Mouse (Mus musculus) urinary bladder, postnatal 10 days (tissue): ENCODE data around the gene Galnt13.
"Not testable (repeated sequence)": the region's sequence is repeated elsewhere in the genome, so short reads cannot be mapped to it uniquely, and the experiment has no call there.

Experiments
- DNase-seq: peaks from one replicate; pipeline ENCODE4 v3.0.0; 2022; ENCODE audit warnings: low spot score

Galnt13 gene

DNA sequence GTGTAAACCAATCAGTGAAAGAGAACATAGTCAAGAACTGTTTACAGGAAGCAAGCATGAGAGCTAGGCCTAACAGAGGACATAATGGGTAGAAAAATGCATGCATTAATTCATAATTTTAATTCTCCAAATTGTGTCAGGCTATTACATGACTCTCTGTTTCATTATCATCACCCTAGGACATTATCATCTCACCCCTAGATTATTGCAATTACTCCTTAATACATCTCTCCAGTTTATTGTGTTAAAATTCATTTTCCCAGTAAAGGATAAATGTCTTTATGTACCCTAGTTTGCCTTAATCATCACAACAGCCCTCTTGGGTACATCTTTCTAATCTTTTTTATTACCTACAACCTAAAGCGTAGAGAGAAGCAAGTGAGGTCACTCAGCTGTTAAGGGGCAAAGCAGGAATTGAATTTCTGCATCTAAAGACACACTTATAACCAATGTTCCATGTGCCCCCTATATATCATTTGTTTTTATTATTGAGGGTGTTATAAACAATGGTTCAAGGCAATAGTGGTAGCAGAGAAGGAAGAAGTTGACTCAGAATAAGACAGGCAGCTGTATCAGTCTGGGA is 479.1 kb downstream of the Galnt13 start:
- no peak for DNase-seq

DNA sequence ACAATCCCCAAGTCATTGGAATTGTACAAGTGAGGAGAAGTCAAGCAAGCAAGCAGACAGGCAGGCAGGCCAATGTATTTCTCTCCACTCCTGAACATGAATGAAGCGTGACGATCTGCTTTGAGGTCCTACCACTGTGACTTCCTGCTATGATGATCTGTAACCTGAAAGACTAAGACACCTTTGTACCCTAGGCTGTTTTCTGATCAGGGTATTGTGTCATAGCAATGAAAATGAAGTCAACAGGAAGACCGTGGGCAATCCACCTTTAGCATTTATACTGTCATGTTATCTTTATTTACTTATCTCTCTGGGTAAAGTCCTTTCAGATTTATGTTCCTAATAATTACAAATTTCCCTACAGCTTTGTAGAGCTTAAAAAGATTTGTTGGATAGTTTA is 500.3 kb downstream of the Galnt13 start:
- DNase-seq, result no peak

DNA sequence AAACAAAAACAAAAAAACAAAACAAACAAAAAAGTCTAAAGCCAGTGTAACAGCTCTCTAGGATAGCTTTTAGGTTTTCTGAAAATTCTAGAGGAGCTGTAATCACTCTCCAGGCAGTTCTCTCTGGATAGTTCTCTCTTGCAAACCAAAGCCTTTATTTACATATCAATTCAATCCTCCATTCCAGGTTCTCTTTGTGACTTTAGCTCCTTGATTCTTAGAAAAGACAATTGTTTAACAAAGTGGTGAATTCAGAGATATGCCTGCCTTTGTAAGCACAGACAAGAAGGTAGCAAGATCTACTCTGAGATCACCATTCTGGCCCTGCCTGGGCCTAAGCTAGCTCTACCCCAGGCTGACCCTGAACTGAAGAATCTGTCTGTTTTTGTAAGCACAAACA is 501.2 kb downstream of the Galnt13 start:
- no peak for DNase-seq

DNA sequence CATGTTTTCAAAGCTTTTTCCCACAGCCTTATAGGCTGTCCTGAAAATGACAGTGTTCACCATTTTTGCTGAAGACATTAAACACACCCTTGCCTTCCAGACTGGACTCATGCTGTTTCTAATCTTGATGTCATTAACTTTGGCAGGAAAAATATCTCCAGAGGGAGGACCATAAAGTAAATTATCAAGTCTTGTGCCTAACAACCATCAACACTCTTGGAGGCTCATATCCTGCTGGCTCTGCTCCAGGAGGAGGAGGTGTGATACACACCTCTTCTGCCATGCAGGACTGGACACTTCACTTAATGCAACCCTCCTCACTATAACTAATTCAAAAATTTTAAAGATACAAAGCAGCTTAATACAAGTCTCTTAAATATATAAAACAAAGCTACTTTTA is 502.0 kb downstream of the Galnt13 start:
- DNase-seq, result no peak

DNA sequence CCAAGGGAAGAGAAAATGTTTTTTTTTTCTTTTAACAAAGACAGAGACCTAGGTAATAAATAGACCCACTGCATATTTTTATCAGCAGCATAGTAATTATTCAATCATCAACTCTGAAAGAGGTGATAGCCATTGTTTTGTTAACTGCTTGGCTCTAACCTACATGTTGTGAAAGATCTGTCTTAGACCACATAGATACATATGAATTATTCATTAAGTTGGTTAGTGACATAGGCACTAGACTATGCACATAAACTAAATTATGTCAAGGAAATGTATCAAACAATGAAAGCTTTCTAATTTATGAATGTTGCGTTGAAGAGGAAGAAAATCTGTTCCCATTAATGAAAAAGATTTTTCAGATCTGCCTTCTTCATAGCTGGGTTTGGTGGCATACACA is 507.3 kb downstream of the Galnt13 start:
- DNase-seq, result no peak

DNA sequence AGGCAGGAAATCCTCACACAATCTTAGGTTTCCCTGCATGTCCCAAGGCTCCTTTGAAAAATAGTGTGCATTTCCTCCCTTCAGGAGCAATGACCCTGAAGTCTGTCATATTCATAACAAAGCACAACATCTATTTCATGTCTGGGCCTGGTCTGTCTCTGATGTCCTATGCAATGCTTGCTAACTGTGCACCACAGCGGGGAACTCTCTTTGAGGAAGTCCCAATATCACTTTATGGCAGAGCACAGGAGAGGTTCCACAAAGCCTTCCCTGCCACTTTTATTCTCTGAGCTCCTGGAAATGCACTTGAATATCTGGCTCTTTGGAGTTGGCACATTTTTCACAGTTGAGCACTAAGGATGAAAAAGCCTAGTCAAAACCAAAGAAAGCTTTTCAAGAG is 547.7 kb downstream of the Galnt13 start:
- no peak for DNase-seq

DNA sequence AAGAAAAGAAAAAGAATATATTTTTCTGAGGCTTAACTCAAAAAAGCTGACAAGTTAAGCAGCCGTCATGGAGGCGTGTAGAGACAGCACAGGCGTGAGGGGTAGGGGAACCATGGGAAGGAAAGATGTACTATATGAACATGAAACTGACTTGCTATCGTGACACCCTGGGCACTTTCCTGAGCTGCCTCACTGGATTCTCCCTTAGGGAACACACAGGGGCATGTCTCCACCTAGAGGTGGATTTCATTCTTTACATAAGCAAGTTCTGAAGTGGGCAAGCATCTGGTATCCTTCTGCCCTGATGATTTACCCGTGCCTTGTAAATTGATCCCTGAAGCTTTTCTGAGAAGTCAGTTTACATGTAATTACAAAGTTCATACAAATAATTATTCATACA is 586.4 kb downstream of the Galnt13 start:
- not testable (repeated sequence) for DNase-seq

DNA sequence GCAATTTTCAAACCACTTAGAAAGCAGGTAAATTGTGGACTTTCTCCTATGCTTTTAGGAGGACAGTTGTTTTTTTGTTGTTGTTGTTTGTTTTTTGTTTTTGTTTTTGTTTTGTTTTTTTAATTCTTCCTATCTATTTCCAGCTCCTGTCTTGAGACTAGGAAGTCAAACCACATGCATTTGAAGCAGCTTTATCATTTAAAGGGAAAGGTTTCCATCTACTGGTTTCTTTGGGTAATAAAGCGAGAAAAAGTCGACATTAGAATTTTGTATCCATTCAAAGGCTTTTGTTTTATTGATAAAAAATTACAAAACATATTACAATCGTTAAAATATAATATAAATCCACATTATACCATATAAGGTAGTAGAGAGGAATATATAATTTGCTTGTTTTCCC is 598.5 kb downstream of the Galnt13 start:
- no peak for DNase-seq

DNA sequence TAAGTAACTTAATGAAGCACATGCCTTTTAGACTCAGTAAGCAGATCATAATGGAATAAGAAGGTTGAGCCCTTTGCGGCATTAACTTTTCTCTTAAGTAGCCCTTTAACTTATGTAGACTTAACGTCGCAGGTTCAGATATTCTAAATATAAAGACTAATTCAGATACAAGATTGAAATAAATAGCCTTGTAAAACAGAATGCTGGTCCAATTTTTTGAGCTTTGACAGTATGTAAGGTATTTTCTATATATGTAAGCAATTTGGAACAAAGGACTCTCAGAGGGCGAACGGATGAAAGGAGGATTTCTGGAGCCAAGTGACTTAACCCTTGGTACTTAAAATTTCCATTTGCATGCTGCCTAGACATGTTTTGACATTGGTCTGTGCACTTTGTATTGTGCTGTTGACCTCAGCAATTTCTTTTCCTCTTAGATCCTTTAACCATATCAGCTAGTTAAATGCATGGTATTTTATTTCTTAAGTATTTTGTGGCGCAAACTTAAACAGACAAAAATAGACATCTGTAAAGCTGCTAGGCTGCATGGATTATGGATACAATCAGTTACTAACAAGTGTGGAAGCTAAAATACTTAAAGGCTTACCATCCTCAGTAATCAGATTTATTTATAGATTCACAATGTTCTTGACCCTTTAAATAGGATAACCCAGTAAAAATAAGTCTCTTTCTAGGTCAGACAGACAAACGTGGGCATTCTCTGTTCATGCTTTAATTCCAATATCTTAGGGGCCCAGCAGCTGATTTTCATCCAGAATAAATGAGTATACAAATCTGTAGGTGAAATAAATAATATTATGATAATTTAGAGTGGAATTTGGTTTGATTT is 629.6 kb downstream of the Galnt13 start:
- DNase-seq, result no peak

DNA sequence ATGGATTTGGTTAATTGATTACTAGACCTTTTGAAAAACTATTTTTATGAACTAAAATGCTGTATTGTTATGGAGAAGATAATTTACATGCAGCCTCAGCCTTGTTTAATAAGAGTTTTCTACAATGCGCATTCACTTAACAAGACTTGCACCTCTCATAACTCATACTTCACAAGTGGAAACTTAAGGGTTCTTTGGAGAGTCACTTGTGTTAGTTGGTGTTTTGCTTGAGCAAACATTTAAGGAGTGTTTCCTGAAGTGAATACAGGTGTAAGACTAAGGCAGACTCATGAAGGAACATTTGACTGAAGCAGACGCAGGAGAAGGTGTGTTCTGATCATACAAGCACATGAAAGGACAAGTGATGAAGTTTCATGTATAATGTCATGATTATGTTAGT is 649.5 kb downstream of the Galnt13 start:
- DNase-seq, result no peak

DNA sequence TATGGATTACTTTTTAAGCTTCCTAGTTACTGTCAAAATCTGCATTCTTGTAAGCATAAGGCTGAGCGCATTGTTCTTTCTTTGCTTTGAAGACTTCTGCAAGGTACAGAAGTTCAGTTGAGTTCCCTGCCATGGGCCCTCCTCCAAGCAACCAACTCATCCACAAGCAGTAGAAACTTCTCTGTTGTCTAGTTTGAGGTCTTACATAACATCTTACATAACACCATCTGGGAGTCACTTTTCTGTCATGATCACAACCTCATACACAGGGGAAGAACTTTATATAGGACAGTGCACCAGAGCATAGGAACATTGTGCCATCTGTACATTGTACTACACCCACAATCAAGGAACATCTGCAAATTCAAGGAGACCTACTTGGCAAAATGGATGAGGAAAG is 651.9 kb downstream of the Galnt13 start:
- no peak for DNase-seq

DNA sequence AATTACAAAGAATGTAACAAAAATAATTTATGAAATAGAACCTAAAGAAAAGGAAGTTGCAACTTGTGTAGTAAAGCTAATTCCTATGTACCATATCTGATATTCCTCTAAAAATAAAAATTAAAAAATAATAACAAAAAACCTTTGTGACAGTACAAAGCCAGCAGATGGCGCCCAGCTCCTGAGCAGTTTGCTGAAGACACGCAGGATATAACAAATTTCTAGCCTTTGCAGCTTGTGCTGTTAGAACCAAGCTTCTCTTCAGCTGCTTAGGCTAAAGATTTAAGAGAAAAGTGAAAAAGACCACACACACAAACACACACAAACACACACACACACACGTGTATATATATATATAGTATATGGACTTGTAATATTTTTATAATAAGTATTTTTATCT is 654.2 kb downstream of the Galnt13 start:
- no peak for DNase-seq

DNA sequence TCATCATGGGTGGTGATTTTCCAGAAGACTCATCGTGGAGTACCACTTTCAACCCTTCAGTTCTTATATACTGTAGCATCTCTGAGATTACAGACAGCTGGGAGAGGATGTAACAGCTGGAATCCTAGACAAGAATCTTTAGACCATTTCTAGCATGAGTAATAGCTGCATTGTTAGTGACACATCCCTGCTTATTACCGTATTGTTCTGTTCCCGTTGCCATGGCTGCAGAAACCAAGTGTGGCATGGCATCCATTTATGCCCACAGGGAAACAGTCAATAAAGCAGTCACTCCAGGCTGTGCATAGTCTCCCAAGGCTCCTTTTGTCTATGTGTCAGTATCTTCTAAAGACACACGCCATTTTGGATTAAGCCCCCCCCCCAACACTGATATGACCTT is 655.4 kb downstream of the Galnt13 start:
- no peak for DNase-seq

DNA sequence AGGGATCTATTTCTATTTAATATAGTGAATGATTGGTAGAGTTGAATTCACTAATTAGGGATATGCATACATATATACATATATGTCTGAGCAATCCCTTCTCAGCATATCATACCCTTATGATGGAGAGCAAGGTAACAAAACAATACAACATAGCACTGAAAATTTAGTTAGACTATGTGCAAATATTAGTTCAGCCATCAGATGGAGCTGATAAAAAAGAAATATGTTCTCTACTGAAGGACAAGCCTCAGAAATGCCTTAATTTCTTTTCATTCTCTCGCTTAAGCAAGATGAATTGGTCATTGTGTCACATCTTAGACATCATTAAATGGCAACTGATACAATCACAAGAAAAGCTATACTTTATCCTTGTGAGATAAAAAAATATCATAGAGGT is 663.0 kb downstream of the Galnt13 start:
- no peak for DNase-seq

DNA sequence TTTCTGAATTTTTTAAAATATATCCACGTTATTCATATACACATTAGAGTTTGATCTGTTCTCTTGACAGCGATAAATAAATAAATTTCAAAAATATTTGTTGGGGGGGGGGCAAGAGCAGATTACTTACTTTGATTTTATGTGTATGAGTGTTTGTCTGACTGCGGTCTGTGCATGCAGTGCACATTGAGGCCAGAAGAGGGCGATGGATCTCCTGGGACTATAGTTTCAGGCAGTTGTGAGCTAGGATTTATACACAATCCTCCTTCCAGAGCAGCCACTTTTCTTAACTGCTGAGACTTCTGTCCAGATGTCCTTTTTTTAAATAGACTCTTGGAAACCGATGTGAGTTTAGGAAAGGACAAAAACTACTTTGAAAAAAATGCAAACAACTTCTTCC is 665.2 kb downstream of the Galnt13 start:
- no peak for DNase-seq

DNA sequence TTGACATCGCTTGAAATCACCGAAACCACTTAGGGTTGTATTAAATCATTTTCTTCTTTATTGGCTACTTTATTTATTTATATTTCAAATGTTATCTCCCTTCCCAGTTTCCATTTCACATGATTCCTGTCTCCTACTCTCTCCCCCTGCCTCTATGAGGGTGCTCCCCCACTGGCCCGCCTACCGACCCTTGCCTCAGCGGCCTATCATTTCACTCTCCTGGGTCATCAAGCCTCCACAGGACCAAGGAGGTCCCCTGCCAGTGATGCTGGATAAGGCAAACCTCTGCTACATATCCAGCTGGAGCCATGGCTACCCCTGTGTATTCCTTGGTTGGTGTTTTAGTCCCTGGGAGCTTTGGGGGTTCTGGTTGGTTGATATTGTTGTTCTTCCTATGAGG is 667.4 kb downstream of the Galnt13 start:
- no peak for DNase-seq

DNA sequence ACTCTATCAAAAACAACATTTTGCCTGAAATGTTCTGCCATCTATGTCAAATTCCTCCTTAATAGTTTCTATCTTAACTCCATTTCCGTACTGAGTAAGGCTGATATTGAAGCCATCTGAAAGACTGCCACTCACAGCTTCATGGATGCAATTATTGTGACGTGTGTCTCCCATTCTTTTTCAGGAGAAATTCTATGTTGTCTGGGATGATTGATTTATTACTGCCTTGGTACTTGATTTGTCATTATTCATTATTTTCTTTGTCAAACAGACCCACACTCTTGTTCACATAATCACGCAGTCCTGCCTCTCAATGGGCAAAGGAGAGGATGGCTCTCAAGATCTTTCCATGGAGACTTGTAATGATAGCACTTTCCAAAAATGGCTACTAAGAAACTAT is 671.7 kb downstream of the Galnt13 start:
- DNase-seq, result no peak

DNA sequence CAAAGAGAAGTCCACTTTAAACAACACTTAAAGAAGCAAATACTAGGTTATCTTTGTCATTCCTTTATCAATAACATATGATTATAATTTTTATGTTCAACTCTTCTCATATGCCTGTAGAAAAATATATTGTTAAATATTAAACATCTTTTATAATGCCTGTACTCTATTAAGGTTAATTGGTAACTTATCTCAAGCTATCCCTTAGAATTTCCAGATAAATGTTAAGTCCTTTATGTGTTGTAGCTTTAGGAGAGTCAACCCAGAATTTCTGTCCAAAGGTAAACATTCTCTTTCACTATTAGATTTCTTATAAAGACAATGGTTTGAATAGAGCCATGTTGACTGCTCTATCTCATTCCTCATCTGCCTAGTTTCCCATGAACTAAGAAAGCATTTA is 717.0 kb downstream of the Galnt13 start:
- no peak for DNase-seq

DNA sequence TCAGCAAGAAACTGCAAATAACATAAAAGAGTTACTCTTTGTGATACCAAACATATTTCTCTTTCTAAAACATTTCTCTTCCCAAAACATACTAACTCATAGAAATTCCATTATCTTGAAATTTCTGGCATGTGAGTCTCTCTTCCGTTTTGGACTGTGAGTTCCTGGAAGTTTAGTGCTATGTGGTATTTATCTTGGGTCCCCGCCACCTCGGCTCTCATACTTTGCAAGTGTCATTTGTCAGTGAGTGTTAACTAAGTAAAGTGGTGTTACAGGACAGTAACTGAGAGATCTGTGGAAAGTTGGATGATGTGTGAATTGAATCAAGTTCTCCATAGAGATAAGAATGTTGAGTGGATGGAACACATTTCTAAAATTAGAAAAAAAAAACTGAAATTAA is 728.7 kb downstream of the Galnt13 start:
- no peak for DNase-seq
